Mouse (Mus musculus): ENCODE results near the gene Cadps2. TPM values are rescaled to one million over a fixed set of nuclear protein-coding genes. Genes with fewer than 3 reads are reported as not detected.
A peak's percentile ranks its signal among the peaks of the same experiment; 100 is the strongest.

Cadps2 gene
- polyA plus RNA-seq, 1 experiment from 2014 or later = 6.1 TPM

GRCm38 (mm10) chr6:23337411-23338063, 501.7 kb downstream of the Cadps2 start:
- no peak overlapping the region for H3K9ac ChIP-seq (ENCODE audit: low read depth, low read length)
- no peak overlapping the region for H3K27ac ChIP-seq (ENCODE audit: low read length)
- no peak overlapping the region for H3K4me2 ChIP-seq (ENCODE audit: low read length)
- no peak overlapping the region for H3K4me3 ChIP-seq (ENCODE audit: low read depth, low read length)
- H3K27me3 ChIP-seq (ENCODE audit: control insufficient read depth, insufficient read depth, low read depth, low read length) = no peaks in the 10 kb centered on the region
- H3K4me1 ChIP-seq (ENCODE audit: control insufficient read depth, insufficient read depth, low read length) = peaks cover 3% of the 10 kb centered on the region; the same call in 1 of the 2 replicates
- no peaks in the 10 kb centered on the region for H3K36me3 ChIP-seq (ENCODE audit: control insufficient read depth, insufficient read depth, low read length)
- ATAC-seq = peak; percentile 36; the same call in 1 of the 2 replicates
- WGBS = 49% methylated on average over 7 of the region's 7 CpGs
- H3K9me3 ChIP-seq (replicated peaks; ENCODE audit: control insufficient read depth, low read length, poor library complexity, severe bottlenecking) = no peaks in the 10 kb centered on the region

DNA sequence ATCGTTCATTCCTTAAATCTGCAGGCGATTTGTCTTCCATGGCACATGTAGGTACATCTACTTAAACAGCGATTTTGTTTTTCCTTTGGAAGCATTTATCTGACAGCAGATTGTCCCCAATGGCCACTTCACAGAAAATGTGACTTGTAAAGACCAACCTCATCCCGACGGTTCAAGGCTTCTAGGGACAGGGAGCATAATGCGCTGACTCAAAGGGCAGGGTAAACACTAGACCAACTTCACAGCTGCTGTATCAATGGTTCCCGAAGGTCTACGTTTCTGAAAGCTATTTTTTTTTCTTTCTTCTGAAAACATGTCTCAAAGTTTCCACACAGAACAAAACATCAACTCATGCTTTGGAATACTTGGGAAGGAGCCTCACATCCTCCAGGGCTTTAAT, 524.3 kb downstream of the Cadps2 start:
- Histone ChIP-seq H3K4me2 (ENCODE audit: low read length) (no peak overlapping the region), H3K9ac (ENCODE audit: low read depth, low read length) (no peak overlapping the region), H3K27me3 (ENCODE audit: control insufficient read depth, insufficient read depth, low read depth, low read length) (no peaks in the 10 kb centered on the region), H3K4me1 (ENCODE audit: control insufficient read depth, insufficient read depth, low read length) (peaks cover 3% of the 10 kb centered on the region; the same call in 1 of the 2 replicates), H3K27ac (ENCODE audit: low read length) (no peak overlapping the region), H3K36me3 (ENCODE audit: control insufficient read depth, insufficient read depth, low read length) (no peaks in the 10 kb centered on the region), H3K4me3 (ENCODE audit: low read depth, low read length) (no peak overlapping the region), H3K9me3 (replicated peaks; ENCODE audit: control insufficient read depth, low read length, poor library complexity, severe bottlenecking) (no peaks in the 10 kb centered on the region)
- no peak for ATAC-seq
- WGBS = 57% methylated on average over 8 of the region's 8 CpGs

- no peak overlapping the region for H3K9ac ChIP-seq (ENCODE audit: low read depth, low read length)
- no peak overlapping the region for H3K4me3 ChIP-seq (ENCODE audit: low read depth, low read length)
- WGBS = 21% methylated on average over 5 of the region's 5 CpGs
- H3K27ac ChIP-seq (ENCODE audit: low read length) = no peak overlapping the region
- H3K27me3 ChIP-seq (ENCODE audit: control insufficient read depth, insufficient read depth, low read depth, low read length) = no peaks in the 10 kb centered on the region
- ATAC-seq = no peak
- H3K4me1 ChIP-seq (ENCODE audit: control insufficient read depth, insufficient read depth, low read length) = peaks cover 3% of the 10 kb centered on the region; the same call in 1 of the 2 replicates
- no peaks in the 10 kb centered on the region for H3K9me3 ChIP-seq (replicated peaks; ENCODE audit: control insufficient read depth, low read length, poor library complexity, severe bottlenecking)
- no peaks in the 10 kb centered on the region for H3K36me3 ChIP-seq (ENCODE audit: control insufficient read depth, insufficient read depth, low read length)
- H3K4me2 ChIP-seq (ENCODE audit: low read length) = no peak overlapping the region
Observed at GRCm38 (mm10) chr6:23314291-23314690, 524.9 kb downstream of the Cadps2 start.

DNA sequence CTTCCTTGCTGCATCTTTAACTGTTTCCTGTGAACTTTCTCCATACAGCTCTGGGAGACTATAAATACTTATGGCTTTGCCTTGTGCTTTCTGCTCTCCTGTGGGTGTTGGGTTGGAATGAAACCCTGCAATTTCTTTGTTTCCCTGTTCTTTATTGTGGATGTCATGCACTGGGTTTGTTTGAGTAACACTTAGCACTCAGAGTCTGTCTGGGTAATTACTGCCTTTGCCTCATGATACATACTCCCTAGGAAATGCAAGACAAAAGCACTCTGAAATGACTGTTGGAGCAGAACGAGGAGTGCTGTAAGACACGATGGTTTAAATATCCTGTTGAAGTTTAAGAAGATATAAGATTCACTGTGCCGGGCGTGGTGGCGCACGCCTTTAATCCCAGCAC, 533.2 kb downstream of the Cadps2 start:
- ATAC-seq = no peak
- H3K36me3 ChIP-seq (ENCODE audit: control insufficient read depth, insufficient read depth, low read length) = no peaks in the 10 kb centered on the region
- H3K9ac ChIP-seq (ENCODE audit: low read depth, low read length) = no peak overlapping the region
- no peaks in the 10 kb centered on the region for H3K9me3 ChIP-seq (replicated peaks; ENCODE audit: control insufficient read depth, low read length, poor library complexity, severe bottlenecking)
- WGBS = 81% methylated on average over 6 of the region's 6 CpGs
- H3K4me2 ChIP-seq (ENCODE audit: low read length) = no peak overlapping the region
- no peaks in the 10 kb centered on the region for H3K4me1 ChIP-seq (ENCODE audit: control insufficient read depth, insufficient read depth, low read length)
- H3K27ac ChIP-seq (ENCODE audit: low read length) = no peak overlapping the region
- no peak overlapping the region for H3K4me3 ChIP-seq (ENCODE audit: low read depth, low read length)
- H3K27me3 ChIP-seq (ENCODE audit: control insufficient read depth, insufficient read depth, low read depth, low read length) = no peaks in the 10 kb centered on the region; the same call in 1 of the 2 replicates

DNA sequence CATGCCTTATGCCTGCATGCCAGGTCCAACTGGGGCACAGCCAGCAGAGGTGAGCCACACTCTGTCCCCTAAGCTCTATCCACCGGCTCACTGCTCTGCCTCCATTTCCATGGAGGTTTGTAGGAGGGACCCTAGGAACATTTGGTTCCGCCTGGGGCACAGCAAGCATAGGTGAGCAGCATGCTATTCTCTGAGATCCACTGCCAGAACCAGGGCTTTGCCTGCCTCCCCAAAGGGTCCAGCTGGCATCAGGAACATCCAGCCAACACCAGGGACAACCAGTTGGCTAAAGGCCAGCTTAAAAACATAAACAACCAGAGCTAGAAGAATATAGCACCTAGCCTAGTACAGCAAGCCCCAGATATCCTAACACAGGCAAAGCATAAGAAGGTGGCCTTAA, 540.6 kb downstream of the Cadps2 start:
- H3K4me2 ChIP-seq (ENCODE audit: low read length) = no peak overlapping the region
- no peak for ATAC-seq
- H3K9ac ChIP-seq (ENCODE audit: low read depth, low read length) = no peak overlapping the region
- no peaks in the 10 kb centered on the region for H3K36me3 ChIP-seq (ENCODE audit: control insufficient read depth, insufficient read depth, low read length)
- H3K27ac ChIP-seq (ENCODE audit: low read length) = no peak overlapping the region
- no peaks in the 10 kb centered on the region for H3K27me3 ChIP-seq (ENCODE audit: control insufficient read depth, insufficient read depth, low read depth, low read length)
- H3K4me3 ChIP-seq (ENCODE audit: low read depth, low read length) = no peak overlapping the region
- no peaks in the 10 kb centered on the region for H3K9me3 ChIP-seq (replicated peaks; ENCODE audit: control insufficient read depth, low read length, poor library complexity, severe bottlenecking)
- no peaks in the 10 kb centered on the region for H3K4me1 ChIP-seq (ENCODE audit: control insufficient read depth, insufficient read depth, low read length)
- WGBS = 73% methylated on average over 2 of the region's 2 CpGs

GRCm38 (mm10) chr6:23294685-23295084, 544.5 kb downstream of the Cadps2 start:
- 88% methylated on average over 4 of the region's 4 CpGs for WGBS
- ATAC-seq = no peak
- H3K36me3 ChIP-seq (ENCODE audit: control insufficient read depth, insufficient read depth, low read length) = no peaks in the 10 kb centered on the region
- H3K9ac ChIP-seq (ENCODE audit: low read depth, low read length) = no peak overlapping the region
- H3K4me2 ChIP-seq (ENCODE audit: low read length) = no peak overlapping the region
- no peaks in the 10 kb centered on the region for H3K4me1 ChIP-seq (ENCODE audit: control insufficient read depth, insufficient read depth, low read length)
- H3K4me3 ChIP-seq (ENCODE audit: low read depth, low read length) = no peak overlapping the region
- no peaks in the 10 kb centered on the region for H3K9me3 ChIP-seq (replicated peaks; ENCODE audit: control insufficient read depth, low read length, poor library complexity, severe bottlenecking)
- H3K27me3 ChIP-seq (ENCODE audit: control insufficient read depth, insufficient read depth, low read depth, low read length) = no peaks in the 10 kb centered on the region; the same call in 1 of the 2 replicates
- no peak overlapping the region for H3K27ac ChIP-seq (ENCODE audit: low read length)

- Histone ChIP-seq H3K27me3 (ENCODE audit: control insufficient read depth, insufficient read depth, low read depth, low read length) (peaks cover 9% of the 10 kb centered on the region), H3K27ac (ENCODE audit: low read length) (no peak overlapping the region), H3K36me3 (ENCODE audit: control insufficient read depth, insufficient read depth, low read length) (no peaks in the 10 kb centered on the region), H3K4me2 (ENCODE audit: low read length) (no peak overlapping the region), H3K4me3 (ENCODE audit: low read depth, low read length) (no peak overlapping the region), H3K9me3 (replicated peaks; ENCODE audit: control insufficient read depth, low read length, poor library complexity, severe bottlenecking) (no peaks in the 10 kb centered on the region), H3K9ac (ENCODE audit: low read depth, low read length) (no peak overlapping the region), H3K4me1 (ENCODE audit: control insufficient read depth, insufficient read depth, low read length) (no peaks in the 10 kb centered on the region)
- 92% methylated on average over 4 of the region's 4 CpGs for WGBS
- ATAC-seq = no peak
Observed at GRCm38 (mm10) chr6:23288752-23289151, 550.5 kb downstream of the Cadps2 start.

DNA sequence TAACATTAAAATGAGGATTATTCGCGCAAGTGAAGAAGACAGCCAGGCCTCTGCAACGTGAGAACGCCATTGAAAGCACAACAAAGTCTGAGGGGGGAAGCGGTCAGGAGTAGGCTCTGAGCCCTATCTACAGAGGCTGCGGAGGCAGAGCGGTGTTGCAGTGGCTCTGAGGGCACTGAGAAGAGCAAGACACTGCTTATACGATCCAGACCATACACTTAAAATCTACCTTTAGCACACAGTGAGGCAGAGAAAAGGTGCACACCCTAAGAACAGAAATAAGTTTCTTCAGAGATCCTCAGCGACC, 557.8 kb downstream of the Cadps2 start:
- no peak overlapping the region for H3K4me3 ChIP-seq (ENCODE audit: low read depth, low read length)
- H3K36me3 ChIP-seq (ENCODE audit: control insufficient read depth, insufficient read depth, low read length) = no peaks in the 10 kb centered on the region
- H3K27ac ChIP-seq (ENCODE audit: low read length) = no peak overlapping the region
- H3K4me1 ChIP-seq (ENCODE audit: control insufficient read depth, insufficient read depth, low read length) = no peaks in the 10 kb centered on the region
- peaks cover 39% of the 10 kb centered on the region for H3K27me3 ChIP-seq (ENCODE audit: control insufficient read depth, insufficient read depth, low read depth, low read length)
- no peak for ATAC-seq
- 34% methylated on average over 9 of the region's 9 CpGs for WGBS
- no peak overlapping the region for H3K4me2 ChIP-seq (ENCODE audit: low read length)
- no peak overlapping the region for H3K9ac ChIP-seq (ENCODE audit: low read depth, low read length)
- 0 out of 2 replicates have a peak, but pooled peaks cover 2% of the 10 kb centered on the region for H3K9me3 ChIP-seq (replicated peaks; ENCODE audit: control insufficient read depth, low read length, poor library complexity, severe bottlenecking)

- Histone ChIP-seq H3K9me3 (replicated peaks; ENCODE audit: control insufficient read depth, low read length, poor library complexity, severe bottlenecking) (0 out of 2 replicates have a peak, but pooled peaks cover 2% of the 10 kb centered on the region), H3K36me3 (ENCODE audit: control insufficient read depth, insufficient read depth, low read length) (no peaks in the 10 kb centered on the region), H3K9ac (ENCODE audit: low read depth, low read length) (no peak overlapping the region), H3K27ac (ENCODE audit: low read length) (no peak overlapping the region), H3K4me1 (ENCODE audit: control insufficient read depth, insufficient read depth, low read length) (no peaks in the 10 kb centered on the region), H3K4me2 (ENCODE audit: low read length) (no peak overlapping the region), H3K27me3 (ENCODE audit: control insufficient read depth, insufficient read depth, low read depth, low read length) (peaks cover 41% of the 10 kb centered on the region), H3K4me3 (ENCODE audit: low read depth, low read length) (no peak overlapping the region)
- WGBS = 10% methylated on average over 15 of the region's 15 CpGs
- peak; percentile 64 for ATAC-seq
Observed at GRCm38 (mm10) chr6:23280811-23281513, 558.3 kb downstream of the Cadps2 start.

Data from midbrain, embryonic 16.5 days (tissue).